Mouse (Mus musculus): ENCODE measurements around the gene Gm10057. TPM values are rescaled to one million over a fixed set of nuclear protein-coding genes. Genes with fewer than 3 reads are reported as not detected.

Gene Gm10057
- not detected in 2 replicates for polyA plus RNA-seq (2015; fragmentation: Nextera tagmentation; extraction: Ambion mirVana)

DNA sequence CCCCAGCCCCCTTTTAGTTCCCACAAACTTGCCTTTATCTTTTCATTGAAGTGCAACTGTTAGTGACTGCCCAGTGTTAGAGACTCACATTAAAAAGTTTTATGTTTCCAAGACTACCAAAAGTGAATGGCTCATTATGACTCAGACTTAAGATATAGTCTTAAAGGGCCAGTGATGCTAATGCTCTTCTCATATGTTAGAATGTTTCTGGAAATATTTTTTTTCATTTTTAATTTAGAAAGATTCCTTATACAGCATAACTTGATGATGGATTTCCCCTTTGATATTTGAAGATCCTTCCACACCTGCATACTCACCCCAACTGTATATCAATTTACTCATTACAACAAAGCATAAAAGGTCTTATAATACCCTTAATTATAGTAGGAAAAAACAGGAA is at the start of gene Gm10057:
TSS of gene Gm10057 (minus strand) at position 101 of the 400 bp plus-strand sequence.

DNA sequence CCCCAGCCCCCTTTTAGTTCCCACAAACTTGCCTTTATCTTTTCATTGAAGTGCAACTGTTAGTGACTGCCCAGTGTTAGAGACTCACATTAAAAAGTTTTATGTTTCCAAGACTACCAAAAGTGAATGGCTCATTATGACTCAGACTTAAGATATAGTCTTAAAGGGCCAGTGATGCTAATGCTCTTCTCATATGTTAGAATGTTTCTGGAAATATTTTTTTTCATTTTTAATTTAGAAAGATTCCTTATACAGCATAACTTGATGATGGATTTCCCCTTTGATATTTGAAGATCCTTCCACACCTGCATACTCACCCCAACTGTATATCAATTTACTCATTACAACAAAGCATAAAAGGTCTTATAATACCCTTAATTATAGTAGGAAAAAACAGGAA is 21.1 kb downstream of the Gm10057 start, which contains the start of gene 4921511M17Rik:
TSS of gene 4921511M17Rik (minus strand) at position 101 of the 400 bp plus-strand sequence.

DNA sequence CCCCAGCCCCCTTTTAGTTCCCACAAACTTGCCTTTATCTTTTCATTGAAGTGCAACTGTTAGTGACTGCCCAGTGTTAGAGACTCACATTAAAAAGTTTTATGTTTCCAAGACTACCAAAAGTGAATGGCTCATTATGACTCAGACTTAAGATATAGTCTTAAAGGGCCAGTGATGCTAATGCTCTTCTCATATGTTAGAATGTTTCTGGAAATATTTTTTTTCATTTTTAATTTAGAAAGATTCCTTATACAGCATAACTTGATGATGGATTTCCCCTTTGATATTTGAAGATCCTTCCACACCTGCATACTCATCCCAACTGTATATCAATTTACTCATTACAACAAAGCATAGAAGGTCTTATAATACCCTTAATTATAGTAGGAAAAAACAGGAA is 42.3 kb downstream of the Gm10057 start, which contains the start of gene Samt1:
TSS of gene Samt1 (minus strand) at position 101 of the 400 bp plus-strand sequence.

Other genes with a start within 250 kb of the Gm10057 start
- gene Spin2c, start 222.8 kb downstream of the Gm10057 start, polyA plus RNA-seq (2015; fragmentation: Nextera tagmentation; extraction: Ambion mirVana), result 25.2 and 26.7 TPM in 2 replicates
- not detected in 2 replicates for gene Samt1, start 42.4 kb downstream of the Gm10057 start, polyA plus RNA-seq (2015; fragmentation: Nextera tagmentation; extraction: Ambion mirVana)
- not detected in 2 replicates for gene 4921511M17Rik, start 21.2 kb downstream of the Gm10057 start, polyA plus RNA-seq (2015; fragmentation: Nextera tagmentation; extraction: Ambion mirVana)
- not detected in 2 replicates for gene Gm15140, start 65.6 kb upstream of the Gm10057 start, polyA plus RNA-seq (2015; fragmentation: Nextera tagmentation; extraction: Ambion mirVana)

All from neural tube, postnatal 0 days (tissue).